Mouse (Mus musculus) limb, embryonic 15.5 days (tissue): ENCODE data around the gene Tns1. TPM values are rescaled to one million over a fixed set of nuclear protein-coding genes. Genes with fewer than 3 reads are reported as not detected.

Experiments
- ATAC-seq: fragments of 200-750 bp; cut with Nextera tagmentation; 2 replicates; pipeline ENCODE4 v1.8.0; 2017; ENCODE audit warnings: low read depth, moderate TSS enrichment; ENCODE audit not compliant: insufficient number of reproducible peaks, low FRiP score, low TSS enrichment
- H3K27ac ChIP-seq: fragments of 300-500 bp; sonication (generic); 2 replicates; pipeline ENCODE4 v1.5.1; 2015; ENCODE audit warnings: moderate library complexity, mild to moderate bottlenecking, inconsistent platforms
- H3K27me3 ChIP-seq: fragments of 300-500 bp; sonication (generic); 2 replicates; pipeline ENCODE4 v1.6.1; 2015; ENCODE audit warnings: inconsistent platforms
- H3K36me3 ChIP-seq: fragments of 300-500 bp; sonication (generic); 2 replicates; pipeline ENCODE4 v1.6.1; 2015; ENCODE audit warnings: inconsistent platforms
- H3K4me1 ChIP-seq: fragments of 300-500 bp; sonication (generic); 2 replicates; pipeline ENCODE4 v1.6.1; 2015; ENCODE audit warnings: inconsistent platforms
- H3K4me2 ChIP-seq: fragments of 300-500 bp; sonication (generic); 2 replicates; pipeline ENCODE4 v1.6.1; 2015; ENCODE audit warnings: mild to moderate bottlenecking, inconsistent platforms
- H3K4me3 ChIP-seq: fragments of 300-500 bp; sonication (generic); 2 replicates; pipeline ENCODE4 v1.5.1; 2015; ENCODE audit warnings: mild to moderate bottlenecking, inconsistent platforms
- H3K9ac ChIP-seq: fragments of 300-500 bp; sonication (generic); 2 replicates; pipeline ENCODE4 v1.6.1; 2015; ENCODE audit warnings: inconsistent platforms
- H3K9me3 ChIP-seq: fragments of 300-500 bp; sonication (generic); 2 replicates; pipeline ENCODE4 v1.6.1; 2016; ENCODE audit warnings: inconsistent platforms
- WGBS: fragments of 180-500 bp; shearing (Covaris S2); methylation state at CpG from one replicate; pipeline ENCODE4 v1.1.7; 2015; 5-methylcytosine and 5-hydroxymethylcytosine counted together
- polyA plus RNA-seq: library from polyadenylated mRNA; unstranded; fragments of >200 nt; fragmentation: Nextera tagmentation; extraction: Ambion mirVana; gene quantifications from 2 replicates; pipeline ENCODE4 v1.2.1, GENCODE M21; 2015

The Tns1 gene
- polyA plus RNA-seq, 1 experiment from 2014 or later, result 59.9 TPM

GRCm38 (mm10) chr1:74084752-74085151, 39.5 kb downstream of the Tns1 start:
- Histone ChIP-seq H3K9ac (no peak overlapping the region), H3K4me1 (peaks cover 63% of the 10 kb centered on the region), H3K27ac (peak overlapping the region; percentile 80), H3K9me3 (no peaks in the 10 kb centered on the region), H3K27me3 (no peaks in the 10 kb centered on the region), H3K4me3 (no peak overlapping the region), H3K36me3 (no peaks in the 10 kb centered on the region), H3K4me2 (no peak overlapping the region)
- 43% methylated on average over 5 of the region's 5 CpGs for WGBS
- no peak for ATAC-seq

- Histone ChIP-seq H3K4me2 (no peak overlapping the region), H3K27ac (peak overlapping the region; percentile 80), H3K4me1 (peaks cover 57% of the 10 kb centered on the region), H3K36me3 (no peaks in the 10 kb centered on the region), H3K9me3 (no peaks in the 10 kb centered on the region), H3K27me3 (no peaks in the 10 kb centered on the region), H3K9ac (0 out of 2 replicates have a peak overlapping the region, but pooled peaks have one; percentile 4), H3K4me3 (no peak overlapping the region)
- WGBS, result 41% methylated on average over 6 of the region's 6 CpGs
- ATAC-seq, result 0 out of 2 replicates have a peak, but pooled peaks have one; percentile 20
Observed at GRCm38 (mm10) chr1:74084065-74084705, 40.1 kb downstream of the Tns1 start.

GRCm38 (mm10) chr1:74082841-74083463, 41.3 kb downstream of the Tns1 start:
- H3K27me3 ChIP-seq, result no peaks in the 10 kb centered on the region
- no peaks in the 10 kb centered on the region for H3K9me3 ChIP-seq
- ATAC-seq, result no peak
- no peak overlapping the region for H3K9ac ChIP-seq
- H3K4me1 ChIP-seq, result peaks cover 45% of the 10 kb centered on the region
- 16% methylated on average over 6 of the region's 6 CpGs for WGBS
- H3K27ac ChIP-seq, result peak overlapping the region; percentile 80
- H3K4me2 ChIP-seq, result no peak overlapping the region
- H3K36me3 ChIP-seq, result 0 out of 2 replicates have a peak, but pooled peaks cover 7% of the 10 kb centered on the region
- no peak overlapping the region for H3K4me3 ChIP-seq

- 49% methylated on average over 2 of the region's 2 CpGs for WGBS
- no peaks in the 10 kb centered on the region for H3K27me3 ChIP-seq
- H3K9me3 ChIP-seq, result no peaks in the 10 kb centered on the region
- H3K27ac ChIP-seq, result no peak overlapping the region
- no peak overlapping the region for H3K9ac ChIP-seq
- no peak overlapping the region for H3K4me3 ChIP-seq
- H3K36me3 ChIP-seq, result 0 out of 2 replicates have a peak, but pooled peaks cover 10% of the 10 kb centered on the region
- H3K4me2 ChIP-seq, result no peak overlapping the region
- ATAC-seq, result no peak
- peaks cover 44% of the 10 kb centered on the region for H3K4me1 ChIP-seq
Observed at GRCm38 (mm10) chr1:74081573-74081989, 42.7 kb downstream of the Tns1 start.

- no peak for ATAC-seq
- Histone ChIP-seq H3K4me1 (peaks cover 10% of the 10 kb centered on the region), H3K27me3 (no peaks in the 10 kb centered on the region), H3K4me2 (no peak overlapping the region), H3K36me3 (0 out of 2 replicates have a peak, but pooled peaks cover 10% of the 10 kb centered on the region), H3K9me3 (no peaks in the 10 kb centered on the region), H3K9ac (no peak overlapping the region), H3K27ac (no peak overlapping the region), H3K4me3 (no peak overlapping the region)
- WGBS, result 6% methylated on average over 2 of the region's 2 CpGs
Observed at GRCm38 (mm10) chr1:74077353-74077752, 46.9 kb downstream of the Tns1 start.

- no peaks in the 10 kb centered on the region; the same call in 1 of the 2 replicates for H3K4me1 ChIP-seq
- ATAC-seq, result no peak
- H3K9me3 ChIP-seq, result no peaks in the 10 kb centered on the region
- H3K27me3 ChIP-seq, result no peaks in the 10 kb centered on the region
- no peak overlapping the region for H3K4me3 ChIP-seq
- 0 out of 2 replicates have a peak, but pooled peaks cover 10% of the 10 kb centered on the region for H3K36me3 ChIP-seq
- WGBS, result 73% methylated on average over 4 of the region's 4 CpGs
- H3K27ac ChIP-seq, result no peak overlapping the region
- no peak overlapping the region for H3K4me2 ChIP-seq
- no peak overlapping the region for H3K9ac ChIP-seq
Observed at GRCm38 (mm10) chr1:74076230-74076629, 48.0 kb downstream of the Tns1 start.

- Histone ChIP-seq H3K9ac (no peak overlapping the region), H3K36me3 (0 out of 2 replicates have a peak, but pooled peaks cover 10% of the 10 kb centered on the region), H3K4me1 (peaks cover 9% of the 10 kb centered on the region), H3K27ac (no peak overlapping the region), H3K27me3 (no peaks in the 10 kb centered on the region), H3K9me3 (no peaks in the 10 kb centered on the region), H3K4me3 (no peak overlapping the region), H3K4me2 (no peak overlapping the region)
- peak; percentile 61; the same call in 1 of the 2 replicates for ATAC-seq
- 86% methylated on average over 7 of the region's 7 CpGs for WGBS
Observed at GRCm38 (mm10) chr1:74074693-74075485, 49.4 kb downstream of the Tns1 start.

- Histone ChIP-seq H3K27ac (no peak overlapping the region), H3K36me3 (0 out of 2 replicates have a peak, but pooled peaks cover 10% of the 10 kb centered on the region), H3K9ac (no peak overlapping the region), H3K4me2 (no peak overlapping the region), H3K27me3 (no peaks in the 10 kb centered on the region), H3K9me3 (no peaks in the 10 kb centered on the region), H3K4me1 (peaks cover 20% of the 10 kb centered on the region), H3K4me3 (no peak overlapping the region)
- no peak for ATAC-seq
- 74% methylated on average over 6 of the region's 6 CpGs for WGBS
Observed at GRCm38 (mm10) chr1:74073791-74074190, 50.5 kb downstream of the Tns1 start.

GRCm38 (mm10) chr1:74070745-74071144, 53.5 kb downstream of the Tns1 start:
- WGBS, result 69% methylated on average over 4 of the region's 4 CpGs
- Histone ChIP-seq H3K36me3 (no peaks in the 10 kb centered on the region), H3K4me1 (peaks cover 51% of the 10 kb centered on the region), H3K27me3 (no peaks in the 10 kb centered on the region), H3K9me3 (no peaks in the 10 kb centered on the region), H3K9ac (no peak overlapping the region), H3K4me2 (no peak overlapping the region), H3K4me3 (no peak overlapping the region), H3K27ac (0 out of 2 replicates have a peak overlapping the region, but pooled peaks have one; percentile 1)
- no peak for ATAC-seq

- H3K27ac ChIP-seq, result peak overlapping the region; percentile 80; the same call in 1 of the 2 replicates
- H3K4me3 ChIP-seq, result no peak overlapping the region
- no peaks in the 10 kb centered on the region for H3K36me3 ChIP-seq
- peaks cover 54% of the 10 kb centered on the region for H3K4me1 ChIP-seq
- H3K4me2 ChIP-seq, result no peak overlapping the region
- H3K9me3 ChIP-seq, result no peaks in the 10 kb centered on the region
- 74% methylated on average over 7 of the region's 7 CpGs for WGBS
- H3K9ac ChIP-seq, result no peak overlapping the region
- ATAC-seq, result no peak
- no peaks in the 10 kb centered on the region for H3K27me3 ChIP-seq
Observed at GRCm38 (mm10) chr1:74070001-74070551, 54.2 kb downstream of the Tns1 start.

GRCm38 (mm10) chr1:74069085-74069835, 55.0 kb downstream of the Tns1 start:
- WGBS, result 34% methylated on average over 9 of the region's 9 CpGs

More at GRCm38 (mm10) chr1:74069085-74069835, 55.0 kb downstream of the Tns1 start:
- H3K9me3 ChIP-seq, result no peaks in the 10 kb centered on the region
- peak overlapping the region; percentile 80 for H3K27ac ChIP-seq
- no peaks in the 10 kb centered on the region for H3K36me3 ChIP-seq
- peak overlapping the region; percentile 45 for H3K4me3 ChIP-seq
- H3K9ac ChIP-seq, result no peak overlapping the region
- ATAC-seq, result no peak; the same call in none of the 2 replicates
- H3K27me3 ChIP-seq, result no peaks in the 10 kb centered on the region
- H3K4me2 ChIP-seq, result peak overlapping the region; percentile 66
- H3K4me1 ChIP-seq, result peaks cover 54% of the 10 kb centered on the region
